Mouse (Mus musculus) embryonic fibroblast, embryonic 13.5 days (primary cell): ENCODE measurements around the gene Ank3.

Experiments
- CTCF ChIP-seq: IDR thresholded peaks from 2 replicates; pipeline ENCODE4 v1.5.1; 2011; ENCODE audit warnings: mild to moderate bottlenecking, control low read depth, low read length, moderate library complexity, borderline replicate concordance; ENCODE audit not compliant: insufficient read depth
- POLR2A ChIP-seq: IDR thresholded peaks from 2 replicates; pipeline ENCODE4 v1.6.1; 2011; ENCODE audit warnings: low read depth, mild to moderate bottlenecking, control low read depth, low read length, moderate library complexity

DNA sequence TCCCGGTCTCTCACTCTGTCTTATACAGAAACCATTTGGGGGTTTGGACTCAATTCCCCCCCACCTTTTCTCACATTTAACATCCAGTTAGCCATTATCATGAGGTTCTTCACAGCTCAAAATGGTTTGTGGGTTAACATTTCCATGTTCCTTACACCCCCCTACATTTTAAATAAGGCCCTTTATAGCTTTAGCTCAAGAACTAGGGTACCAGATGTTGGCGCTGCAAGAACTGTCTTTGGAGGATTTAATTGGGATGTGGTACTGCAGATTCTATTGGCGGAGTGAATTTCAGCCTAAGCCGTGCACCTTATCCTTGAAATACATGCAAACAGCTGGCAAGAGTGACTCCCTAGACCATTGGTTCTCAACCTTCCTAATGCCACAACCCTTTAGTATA lies 261.2 kb downstream of the Ank3 start:
- TF ChIP-seq CTCF = no peak
- no peak for TF ChIP-seq POLR2A
